Mouse (Mus musculus): ENCODE measurements around the gene Nipal1. TPM values are rescaled to one million over a fixed set of nuclear protein-coding genes. Genes with fewer than 3 reads are reported as not detected.

Nipal1 gene
- total and polyA plus RNA-seq, 3 experiments = 0.35 TPM; not detected in 2

DNA sequence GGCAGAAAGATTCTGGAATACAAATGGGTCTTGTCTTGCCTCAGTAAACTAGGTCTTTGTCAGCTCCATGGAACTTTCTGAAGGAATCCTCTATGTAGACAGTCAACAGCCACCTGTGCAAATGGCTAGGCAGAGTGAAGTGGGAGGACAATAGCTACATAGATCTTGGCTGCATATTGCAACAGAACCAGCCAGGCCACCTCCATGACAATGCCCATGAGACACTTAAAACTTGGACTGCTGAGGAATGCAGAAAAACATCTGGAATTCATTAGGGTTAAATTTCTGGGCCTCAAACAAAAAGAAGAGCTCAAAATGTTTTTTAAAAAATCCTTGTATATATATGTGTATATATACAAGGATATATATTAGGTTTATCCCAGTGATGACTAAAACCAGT lies 54.6 kb downstream of the Nipal1 start:
- Histone ChIP-seq H3K9ac (ENCODE audit: control insufficient read depth, low read depth, low read length, poor library complexity, severe bottlenecking) (no peak overlapping the region), H3K4me3 (ENCODE audit: control insufficient read depth in 1 of 2, insufficient read depth in 1 of 2, low read depth in 2 of 2, low read length in 2 of 2) (no peak overlapping the region), H3K27me3 (ENCODE audit: control insufficient read depth in 1 of 2, insufficient read depth in 2 of 2, low read length in 2 of 2) (no peaks in the 10 kb centered on the region), H3K27ac (ENCODE audit: control insufficient read depth, low read depth, low read length) (no peak overlapping the region), H3K36me3 (ENCODE audit: control insufficient read depth in 1 of 2, insufficient read depth in 2 of 2, low read length in 2 of 2) (no peaks in the 10 kb centered on the region), H3K79me2 (ENCODE audit: control insufficient read depth, insufficient read depth, low read length, poor library complexity) (no peaks in the 10 kb centered on the region), H3K9me3 (replicated peaks; ENCODE audit: insufficient read depth, low read length) (no peaks in the 10 kb centered on the region), H3K4me1 (ENCODE audit: control insufficient read depth in 1 of 2, insufficient read depth in 2 of 2, low read length in 2 of 2) (no peaks in the 10 kb centered on the region)
- no peak for TF ChIP-seq MAX (IDR thresholded peaks at IDR 0.05; ENCODE audit: low read length)
- no peak for TF ChIP-seq POLR2AphosphoS5 (IDR thresholded peaks at IDR 0.05; ENCODE audit: borderline replicate concordance, low read depth, low read length)
- TF ChIP-seq HCFC1 (IDR thresholded peaks at IDR 0.05; ENCODE audit: low read depth, low read length) = no peak
- no peak for TF ChIP-seq MEF2A (IDR thresholded peaks at IDR 0.05; ENCODE audit: extremely low read depth, insufficient replicate concordance, low read depth, low read length, poor library complexity, severe bottlenecking)
- TF ChIP-seq ZNF384 (IDR thresholded peaks at IDR 0.05; ENCODE audit: low read depth, low read length) = no peak
- TF ChIP-seq CHD2 (IDR thresholded peaks at IDR 0.05; ENCODE audit: low read length) = no peak
- TF ChIP-seq UBTF (IDR thresholded peaks at IDR 0.05; ENCODE audit: borderline replicate concordance, insufficient read depth, low read depth, low read length) = no peak
- TF ChIP-seq NRF1 (IDR thresholded peaks at IDR 0.05; ENCODE audit: insufficient read depth, low read depth, low read length, poor library complexity, severe bottlenecking) = no peak
- TF ChIP-seq GABPA (IDR thresholded peaks at IDR 0.05; ENCODE audit: low read depth, low read length) = no peak
- TF ChIP-seq BHLHE40 (IDR thresholded peaks at IDR 0.05; ENCODE audit: borderline replicate concordance, low read depth, low read length) = no peak
- TF ChIP-seq KAT2A (conservative IDR thresholded peaks at IDR 0.05; ENCODE audit: low read depth, low read length) = no peak
- TF ChIP-seq E2F4 (IDR thresholded peaks at IDR 0.05; ENCODE audit: borderline replicate concordance, low read depth, low read length) = no peak
- no peak for TF ChIP-seq RAD21 (IDR thresholded peaks at IDR 0.05; ENCODE audit: low read depth, low read length)
- TF ChIP-seq CHD1 (IDR thresholded peaks at IDR 0.05; ENCODE audit: low read depth, low read length) = no peak
- no peak for TF ChIP-seq POLR2AphosphoS2 (IDR thresholded peaks at IDR 0.05; ENCODE audit: low read length)
- TF ChIP-seq MYC (IDR thresholded peaks at IDR 0.05; ENCODE audit: low read depth, low read length) = no peak
- TF ChIP-seq MAZ (IDR thresholded peaks at IDR 0.05; ENCODE audit: low read depth, low read length) = no peak
- no peak for TF ChIP-seq TCF12 (IDR thresholded peaks at IDR 0.05; ENCODE audit: low read depth, low read length)
- TF ChIP-seq MAFK (IDR thresholded peaks at IDR 0.05; ENCODE audit: borderline replicate concordance, low read depth, low read length) = no peak
- no peak for TF ChIP-seq SMC3 (IDR thresholded peaks at IDR 0.05; ENCODE audit: low read depth, low read length)
- DNase-seq (ENCODE audit: low read depth, low spot score) = no peak

GRCm38 (mm10) chr5:72706095-72706494 lies 58.5 kb downstream of the Nipal1 start:
- TF ChIP-seq NRF1 (IDR thresholded peaks at IDR 0.05; ENCODE audit: insufficient read depth, low read depth, low read length, poor library complexity, severe bottlenecking) = no peak
- TF ChIP-seq RCOR1 (IDR thresholded peaks at IDR 0.05; ENCODE audit: low read depth, low read length) = no peak
- no peak for TF ChIP-seq KAT2A (conservative IDR thresholded peaks at IDR 0.05; ENCODE audit: low read depth, low read length)
- no peak for TF ChIP-seq CTCF (IDR thresholded peaks at IDR 0.05 in 2 of 3, conservative IDR thresholded peaks at IDR 0.05 in 1 of 3; ENCODE audit: control insufficient read depth in 1 of 3, insufficient read depth in 1 of 3, low read depth in 2 of 3, low read length in 3 of 3, poor library complexity in 1 of 3, severe bottlenecking in 1 of 3)
- no peak for TF ChIP-seq SMC3 (IDR thresholded peaks at IDR 0.05; ENCODE audit: low read depth, low read length)
- TF ChIP-seq ELF1 (IDR thresholded peaks at IDR 0.05; ENCODE audit: low read depth, low read length) = no peak
- TF ChIP-seq NELFE (IDR thresholded peaks at IDR 0.05; ENCODE audit: low read depth, low read length) = no peak
- TF ChIP-seq POLR2AphosphoS5 (IDR thresholded peaks at IDR 0.05; ENCODE audit: borderline replicate concordance, low read depth, low read length) = no peak
- TF ChIP-seq ZC3H11A (IDR thresholded peaks at IDR 0.05; ENCODE audit: low read depth, low read length) = no peak
- no peak for TF ChIP-seq GABPA (IDR thresholded peaks at IDR 0.05; ENCODE audit: low read depth, low read length)
- Histone ChIP-seq H3K79me2 (ENCODE audit: control insufficient read depth, insufficient read depth, low read length, poor library complexity) (no peaks in the 10 kb centered on the region), H3K27ac (ENCODE audit: control insufficient read depth, low read depth, low read length) (no peak overlapping the region), H3K36me3 (ENCODE audit: control insufficient read depth in 1 of 2, insufficient read depth in 2 of 2, low read length in 2 of 2) (no peaks in the 10 kb centered on the region), H3K9me3 (replicated peaks; ENCODE audit: insufficient read depth, low read length) (no peaks in the 10 kb centered on the region), H3K4me3 (ENCODE audit: control insufficient read depth in 1 of 2, insufficient read depth in 1 of 2, low read depth in 2 of 2, low read length in 2 of 2) (no peak overlapping the region), H3K27me3 (ENCODE audit: control insufficient read depth in 1 of 2, insufficient read depth in 2 of 2, low read length in 2 of 2) (no peaks in the 10 kb centered on the region), H3K9ac (ENCODE audit: control insufficient read depth, low read depth, low read length, poor library complexity, severe bottlenecking) (no peak overlapping the region), H3K4me1 (ENCODE audit: control insufficient read depth in 1 of 2, insufficient read depth in 2 of 2, low read length in 2 of 2) (no peaks in the 10 kb centered on the region)
- DNase-seq (ENCODE audit: low read depth, low spot score) = no peak
